Mouse (Mus musculus) CH12.LX (cell line): ENCODE measurements at regions not wholly inside any gene's neighbourhood (a gene's known extent, or its start where the extent isn't known, plus 50 kb on each side); places are given as distances from the start of the nearest gene placed in this dataset.

Source experiments
- DNase-seq: peaks from one replicate; pipeline ENCODE4 v3.0.0-alpha.2; 2013; ENCODE audit errors: extremely low read depth
- H3K27ac ChIP-seq: 2 replicates; pipeline ENCODE4 v1.5.1; 2012; ENCODE audit warnings: low read depth, mild to moderate bottlenecking, control low read depth, moderate library complexity; ENCODE audit not compliant: insufficient read depth
- H3K27me3 ChIP-seq: replicated peaks from 2 replicates; pipeline ENCODE3; 2012; ENCODE audit warnings: inconsistent platforms
- H3K36me3 ChIP-seq, 2 experiments: replicated peaks in 1 of 2; 2 replicates each; pipeline versions ENCODE3 to v1.6.1; 2012; ENCODE audit warnings: inconsistent platforms in 1 of 2, low read length in 1 of 2, mild to moderate bottlenecking in 1 of 2, mixed read lengths in 1 of 2, moderate library complexity in 1 of 2; ENCODE audit not compliant: control insufficient read depth in 1 of 2, insufficient read depth in 1 of 2
- H3K4me1 ChIP-seq, 2 experiments: 2 replicates each; pipeline ENCODE4 v1.6.1; 2012; ENCODE audit warnings: inconsistent platforms in 1 of 2, moderate library complexity in 1 of 2; ENCODE audit not compliant: insufficient read depth in 2 of 2, control insufficient read depth in 1 of 2
- H3K4me2 ChIP-seq: 2 replicates; pipeline ENCODE4 v1.6.1; 2012; ENCODE audit warnings: low read depth, mild to moderate bottlenecking, control low read depth; ENCODE audit not compliant: poor library complexity, insufficient read depth, severe bottlenecking
- H3K4me3 ChIP-seq, 3 experiments: fragments of 150-350 bp in 1 of 3; sonication (generic) in 1 of 3; replicated peaks in 1 of 3; 2 replicates each; pipeline versions ENCODE3 to v1.5.1; 2011 to 2012; ENCODE audit warnings: low read depth in 2 of 3, low read length in 2 of 3, mild to moderate bottlenecking in 2 of 3, moderate library complexity in 2 of 3, control low read depth in 1 of 3, improper control_type of control experiment in 1 of 3, inconsistent platforms in 1 of 3, mixed read lengths in 1 of 3; ENCODE audit not compliant: poor library complexity in 1 of 3
- H3K79me2 ChIP-seq: replicated peaks from 2 replicates; pipeline ENCODE4 v1.6.1; 2012; ENCODE audit warnings: mild to moderate bottlenecking, moderate library complexity; ENCODE audit not compliant: control insufficient read depth, poor library complexity, insufficient read depth, severe bottlenecking; ENCODE audit errors: extremely low read depth
- H3K9ac ChIP-seq: 2 replicates; pipeline ENCODE4 v1.6.1; 2012; ENCODE audit warnings: low read depth, mild to moderate bottlenecking, control low read depth, moderate library complexity; ENCODE audit not compliant: insufficient read depth
- H3K9me3 ChIP-seq: replicated peaks from 2 replicates; pipeline ENCODE3; 2012; ENCODE audit warnings: low read length, inconsistent platforms, mixed read lengths
- BHLHE40 ChIP-seq: IDR thresholded peaks from 2 replicates; pipeline ENCODE4 v1.6.1; 2011; ENCODE audit warnings: mild to moderate bottlenecking, low read depth, low read length, improper control_type of control experiment
- CHD2 ChIP-seq: IDR thresholded peaks from 2 replicates; pipeline ENCODE4 v1.6.1; 2011; ENCODE audit warnings: low read length, improper control_type of control experiment
- CTCF ChIP-seq, 2 experiments: IDR thresholded peaks in 1 of 2; conservative IDR thresholded peaks in 1 of 2; 2 replicates each; pipeline ENCODE4 v1.5.1; 2011 to 2012; ENCODE audit warnings: low read depth in 2 of 2, low read length in 2 of 2, improper control_type of control experiment in 1 of 2, inconsistent platforms in 1 of 2, mild to moderate bottlenecking in 1 of 2, moderate library complexity in 1 of 2
- ETS1 ChIP-seq: conservative IDR thresholded peaks from 2 replicates; pipeline ENCODE4 v1.6.1; 2012; ENCODE audit warnings: low read depth, mild to moderate bottlenecking, inconsistent platforms, low read length, improper control_type of control experiment, moderate library complexity
- KAT2A ChIP-seq: IDR thresholded peaks from 2 replicates; pipeline ENCODE4 v1.6.1; 2012; ENCODE audit warnings: low read length, improper control_type of control experiment, inconsistent platforms; ENCODE audit not compliant: insufficient replicate concordance
- MEF2A ChIP-seq: IDR thresholded peaks from 2 replicates; pipeline ENCODE4 v1.6.1; 2014; ENCODE audit warnings: low read depth, mild to moderate bottlenecking, inconsistent platforms, low read length, improper control_type of control experiment, borderline replicate concordance
- NRF1 ChIP-seq: IDR thresholded peaks from 2 replicates; pipeline ENCODE4 v1.6.1; 2014; ENCODE audit warnings: low read depth, mild to moderate bottlenecking, inconsistent platforms, low read length, improper control_type of control experiment, moderate library complexity
- RAD21 ChIP-seq: IDR thresholded peaks from 2 replicates; pipeline ENCODE4 v1.6.1; 2011; ENCODE audit warnings: low read depth, mild to moderate bottlenecking, low read length, improper control_type of control experiment, moderate library complexity
- SMC3 ChIP-seq: IDR thresholded peaks from 2 replicates; pipeline ENCODE4 v1.6.1; 2011; ENCODE audit warnings: low read depth, low read length, improper control_type of control experiment
- TCF12 ChIP-seq: IDR thresholded peaks from 2 replicates; pipeline ENCODE4 v1.6.1; 2014; ENCODE audit warnings: low read depth, mild to moderate bottlenecking, inconsistent platforms, low read length, improper control_type of control experiment
- USF2 ChIP-seq: conservative IDR thresholded peaks from 2 replicates; pipeline ENCODE4 v1.6.1; 2011; ENCODE audit warnings: low read depth, low read length, improper control_type of control experiment
- ZMIZ1 ChIP-seq: IDR thresholded peaks from 2 replicates; pipeline ENCODE4 v1.6.1; 2012; ENCODE audit warnings: low read depth, mild to moderate bottlenecking, inconsistent platforms, low read length, improper control_type of control experiment
- dilution Hi-C: fragments of 300-500 bp; cut with MboI; formaldehyde crosslinking; loops from 2 replicates; pipeline ENCODE4 v1.14.3; 2020; ENCODE audit warnings: low sequenced_read_pairs; ENCODE audit not compliant: extremely low pct_unique_long_range_greater_than_20kb, extremely low pct_ligation_motif_present
- in situ Hi-C: fragments of 300-500 bp; cut with MboI; formaldehyde crosslinking; loops from 3 replicates; pipeline ENCODE4 v1.14.3; 2019; ENCODE audit warnings: low sequenced_read_pairs, low pct_ligation_motif_present, low pct_unique_long_range_greater_than_20kb, mixed read lengths

GRCm38 (mm10) chr2:117539285-117539684, 196.5 kb upstream of the Rasgrp1 start:
- Histone ChIP-seq H3K27me3 (no peaks in the 10 kb centered on the region), H3K27ac (no peak overlapping the region)
- dilution Hi-C loops, result no loop called here
- in situ Hi-C loops, result loop anchor here (25.0 kb wide), 1 partner anchor 573 kb away; the partner anchor contains the start of gene Thbs1
- no peak for DNase-seq
- no peak for TF ChIP-seq ETS1
- no peak for TF ChIP-seq TCF12
- no peak for TF ChIP-seq MEF2A
- TF ChIP-seq USF2, result no peak
- no peak for TF ChIP-seq BHLHE40
- TF ChIP-seq CHD2, result no peak
- no peak for TF ChIP-seq SMC3
- TF ChIP-seq, all 38 proteins: peak for 0
- no peak overlapping the region for H3K9ac ChIP-seq
- H3K4me1 ChIP-seq, result no peaks in the 10 kb centered on the region
- no peaks in the 10 kb centered on the region for H3K9me3 ChIP-seq
- no peak overlapping the region for H3K4me3 ChIP-seq
- H3K36me3 ChIP-seq, result no peaks in the 10 kb centered on the region
- H3K79me2 ChIP-seq, result no peaks in the 10 kb centered on the region
- no peak overlapping the region for H3K4me2 ChIP-seq

- dilution Hi-C loops, result no loop called here
- Histone ChIP-seq H3K4me1 (no peaks in the 10 kb centered on the region), H3K4me3 (no peak overlapping the region), H3K79me2 (no peaks in the 10 kb centered on the region), H3K36me3 (no peaks in the 10 kb centered on the region), H3K9ac (no peak overlapping the region), H3K27ac (no peak overlapping the region), H3K4me2 (no peak overlapping the region), H3K9me3 (no peaks in the 10 kb centered on the region), H3K27me3 (no peaks in the 10 kb centered on the region)
- in situ Hi-C loops, result loop anchor here (25.0 kb wide), 1 partner anchor 571 kb away; the partner anchor contains the start of gene Thbs1
- TF ChIP-seq RAD21, result peak; percentile 77
- no peak for TF ChIP-seq ZMIZ1
- TF ChIP-seq CTCF (conservative IDR thresholded peaks at IDR 0.05 in 1 of 2, IDR thresholded peaks at IDR 0.05 in 1 of 2; ENCODE audit: low read depth in 2 of 2, low read length in 2 of 2), result peak; percentile 59 to 80
- TF ChIP-seq SMC3, result peak; percentile 70
- DNase-seq, result peak; percentile 65
These were observed 198.7 kb upstream of the Rasgrp1 start for GRCm38 (mm10) chr2:117541471-117541870.

- no peaks in the 10 kb centered on the region for H3K79me2 ChIP-seq
- no peak for TF ChIP-seq KAT2A
- no peak for TF ChIP-seq NRF1
- no peak for TF ChIP-seq SMC3
- TF ChIP-seq, all 38 proteins: peak for 0
- Histone ChIP-seq H3K27me3 (no peaks in the 10 kb centered on the region), H3K9ac (no peak overlapping the region), H3K4me3 (no peak overlapping the region), H3K4me1 (no peaks in the 10 kb centered on the region), H3K36me3 (no peaks in the 10 kb centered on the region), H3K27ac (no peak overlapping the region), H3K4me2 (no peak overlapping the region), H3K9me3 (no peaks in the 10 kb centered on the region)
- in situ Hi-C loops, result loop anchor here (25.0 kb wide), 1 partner anchor 570 kb away; the partner anchor contains the start of gene Thbs1
- DNase-seq, result no peak
- dilution Hi-C loops, result no loop called here
These were observed 199.5 kb upstream of the Rasgrp1 start for GRCm38 (mm10) chr2:117542298-117542697.
